Comparison of ENCODE assay signal across 8 mouse cellular contexts in genomic region chr12:27060899-27061762, GRCm38 (mm10).
DNase-seq lines count a peak whose midpoint lies in the region; ATAC-seq and TF ChIP-seq lines count a peak whose summit lies in the region.

No protein-coding gene starts in this region.

- no peak for DNase-seq in heart, adult 11 months
- DNase-seq in embryo, embryonic 10.5 days (ENCODE audit: low spot score): peak; percentile 77
- peak; percentile 80 for DNase-seq in forebrain, postnatal 0 days
- DNase-seq in limb, embryonic 10.5 days (ENCODE audit: low spot score): peak; percentile 53
- no peak for DNase-seq in urinary bladder, postnatal 4 days (ENCODE audit: low spot score in 2 of 2)
- no peak for DNase-seq in B cell, adult 2 months

- WGBS in heart, embryonic 14.5 days: 12% methylated on average over 17 of the region's 17 CpGs
- WGBS in forebrain, postnatal 0 days: 2% methylated on average over 17 of the region's 17 CpGs
- 25% methylated on average over 17 of the region's 17 CpGs for WGBS in limb, embryonic 10.5 days
- 3% methylated on average over 17 of the region's 17 CpGs for whole genome bisulfite sequencing in neural tube, embryonic 14.5 days

- H3K27me3 ChIP-seq in heart, embryonic 14.5 days (ENCODE audit: control insufficient read depth, insufficient read depth, low read length): no peaks in the 10 kb centered on the region
- H3K27me3 ChIP-seq in forebrain, postnatal 0 days (ENCODE audit: insufficient read depth, low read length): no peaks in the 10 kb centered on the region
- H3K27me3 ChIP-seq in limb, embryonic 10.5 days (ENCODE audit: low read depth, poor library complexity, severe bottlenecking): peaks cover 13% of the 10 kb centered on the region; the same call in 1 of the 2 replicates
- H3K27me3 ChIP-seq in neural tube, embryonic 14.5 days (ENCODE audit: control insufficient read depth, insufficient read depth, low read length): no peaks in the 10 kb centered on the region

- peak overlapping the region; percentile 69; the same call in 1 of the 2 replicates for H3K9ac ChIP-seq in heart, embryonic 14.5 days (ENCODE audit: low read length)
- peak overlapping the region; percentile 55 for H3K9ac ChIP-seq in forebrain, postnatal 0 days
- H3K9ac ChIP-seq in neural tube, embryonic 14.5 days (replicated peaks; ENCODE audit: low read depth, low read length): peak overlapping the region; percentile 51; the same call in 1 of the 2 replicates

- H3K9me3 ChIP-seq in heart, embryonic 14.5 days (ENCODE audit: control insufficient read depth, low read length): no peaks in the 10 kb centered on the region
- no peaks in the 10 kb centered on the region for H3K9me3 ChIP-seq in forebrain, postnatal 0 days (ENCODE audit: low read length)
- H3K9me3 ChIP-seq in limb, embryonic 10.5 days (replicated peaks): no peaks in the 10 kb centered on the region
- H3K9me3 ChIP-seq in neural tube, embryonic 14.5 days (ENCODE audit: control insufficient read depth, low read length): no peaks in the 10 kb centered on the region

- H3K4me2 ChIP-seq in heart, embryonic 14.5 days (ENCODE audit: low read length): peak overlapping the region; percentile 65
- H3K4me2 ChIP-seq in forebrain, postnatal 0 days (ENCODE audit: low read depth): peak overlapping the region; percentile 47
- peak overlapping the region; percentile 62 for H3K4me2 ChIP-seq in neural tube, embryonic 14.5 days (ENCODE audit: low read depth, low read length)

- peak overlapping the region in 1 of 2 experiments; percentile 24; a peak in 1 of 4 replicates for H3K27ac ChIP-seq in heart, embryonic 14.5 days (replicated peaks in 1 of 2; ENCODE audit: control insufficient read depth in 1 of 2, insufficient read depth in 1 of 2, low read depth in 2 of 2, low read length in 2 of 2)
- H3K27ac ChIP-seq in forebrain, postnatal 0 days (ENCODE audit: low read depth, low read length): peak overlapping the region; percentile 94
- peak overlapping the region; percentile 90 for H3K27ac ChIP-seq in limb, embryonic 10.5 days
- H3K27ac ChIP-seq in neural tube, embryonic 14.5 days (ENCODE audit: low read depth, low read length): peak overlapping the region; percentile 97

- H3K4me1 ChIP-seq in heart, embryonic 14.5 days (ENCODE audit: control insufficient read depth in 2 of 2, insufficient read depth in 2 of 2, low read length in 2 of 2): peaks cover 9 to 22% of the 10 kb centered on the region in 2 experiments
- peaks cover 51% of the 10 kb centered on the region for H3K4me1 ChIP-seq in forebrain, postnatal 0 days (ENCODE audit: insufficient read depth)
- H3K4me1 ChIP-seq in limb, embryonic 10.5 days: peaks cover 37% of the 10 kb centered on the region
- H3K4me1 ChIP-seq in neural tube, embryonic 14.5 days (ENCODE audit: control insufficient read depth, insufficient read depth, low read length): peaks cover 39% of the 10 kb centered on the region

- H3K36me3 ChIP-seq in heart, embryonic 14.5 days (ENCODE audit: control insufficient read depth, insufficient read depth, low read length): no peaks in the 10 kb centered on the region
- no peaks in the 10 kb centered on the region for H3K36me3 ChIP-seq in forebrain, postnatal 0 days (ENCODE audit: insufficient read depth)
- no peaks in the 10 kb centered on the region for H3K36me3 ChIP-seq in limb, embryonic 10.5 days
- H3K36me3 ChIP-seq in neural tube, embryonic 14.5 days (ENCODE audit: control insufficient read depth, insufficient read depth, low read length): no peaks in the 10 kb centered on the region

- peak overlapping the region in 1 of 2 experiments; percentile 31; a peak in 2 of 4 replicates for H3K4me3 ChIP-seq in heart, embryonic 14.5 days (ENCODE audit: control insufficient read depth in 1 of 2, insufficient read depth in 1 of 2, low read depth in 1 of 2, low read length in 2 of 2)
- H3K4me3 ChIP-seq in forebrain, postnatal 0 days (ENCODE audit: low read depth, low read length): no peak overlapping the region
- H3K4me3 ChIP-seq in limb, embryonic 10.5 days: peak overlapping the region; percentile 50
- H3K4me3 ChIP-seq in neural tube, embryonic 14.5 days (ENCODE audit: low read depth, low read length): no peak overlapping the region

- ATAC-seq in heart, embryonic 14.5 days (ENCODE audit: insufficient number of reproducible peaks, insufficient read depth, low FRiP score, low read depth): no peak; the same call in 1 of the 2 replicates
- peak; percentile 62 for ATAC-seq in forebrain, postnatal 0 days
- ATAC-seq in neural tube, embryonic 14.5 days (ENCODE audit: low read depth): peak; percentile 78

- no peak for TF ChIP-seq CTCF in forebrain, postnatal 0 days (IDR thresholded peaks at IDR 0.05; ENCODE audit: low read depth)

Comparison
In these comparisons a context has a peak if more than half of its experiments do, and no peak if none do; other contexts are left out.
1. DNase-seq: peak in embryo, embryonic 10.5 days (single experiment), forebrain, postnatal 0 days (single experiment) and limb, embryonic 10.5 days (single experiment); none in heart, adult 11 months (single experiment), urinary bladder, postnatal 4 days (0 of 2) and B cell, adult 2 months (0 of 2).
2. Peak in every context shown above with its lines, with median percentiles within 50 percentile points of each other: H3K4me2 ChIP-seq and H3K9ac ChIP-seq.